Mouse (Mus musculus) liver, postnatal 0 days (tissue): ENCODE measurements at regions not wholly inside any gene's neighbourhood (a gene's known extent, or its start where the extent isn't known, plus 50 kb on each side); places are given as distances from the start of the nearest gene placed in this dataset.

Experiments
- CTCF ChIP-seq: sonication (generic); IDR thresholded peaks from 2 replicates; pipeline ENCODE4 v1.5.1; 2016; ENCODE audit warnings: antibody characterized with exemption, low read depth
- EP300 ChIP-seq: IDR thresholded peaks from 2 replicates; pipeline ENCODE4 v1.6.1; 2016; ENCODE audit warnings: antibody characterized with exemption, low read depth, mild to moderate bottlenecking

GRCm38 (mm10) chr15:52898107-52898506 is 986.6 kb upstream of the Gm7489 start:
- no peak for TF ChIP-seq CTCF
- no peak for TF ChIP-seq EP300
